Mouse (Mus musculus): ENCODE data around the gene Plcl2.

Gene Plcl2

GRCm38 (mm10) chr17:50677978-50678712 is 168.9 kb downstream of the Plcl2 start:
- WGBS, result 47% methylated on average over 10 of the region's 10 CpGs

GRCm38 (mm10) chr17:50678748-50679147 is 169.5 kb downstream of the Plcl2 start:
- WGBS, result 39% methylated on average over 2 of the region's 2 CpGs

GRCm38 (mm10) chr17:50679613-50680534 is 170.7 kb downstream of the Plcl2 start:
- 77% methylated on average over 12 of the region's 12 CpGs for WGBS

- WGBS, result 67% methylated on average over 3 of the region's 3 CpGs
Measured at GRCm38 (mm10) chr17:50682696-50683095, 173.5 kb downstream of the Plcl2 start.

GRCm38 (mm10) chr17:50684960-50685645 is 175.9 kb downstream of the Plcl2 start:
- 84% methylated on average over 7 of the region's 7 CpGs for WGBS

- WGBS, result 79% methylated on average over 10 of the region's 10 CpGs
Measured at GRCm38 (mm10) chr17:50687670-50688069, 178.5 kb downstream of the Plcl2 start.

- WGBS, result 72% methylated on average over 6 of the region's 6 CpGs
Measured at GRCm38 (mm10) chr17:50688135-50688534, 178.9 kb downstream of the Plcl2 start.

GRCm38 (mm10) chr17:50698410-50698809 is 189.2 kb downstream of the Plcl2 start:
- WGBS, result 2% methylated on average over 39 of the region's 39 CpGs

- 72% methylated on average over 7 of the region's 7 CpGs for WGBS
Measured at GRCm38 (mm10) chr17:50710497-50711222, 201.5 kb downstream of the Plcl2 start.

- WGBS, result 81% methylated on average over 5 of the region's 5 CpGs
Measured at GRCm38 (mm10) chr17:50717586-50717985, 208.4 kb downstream of the Plcl2 start.

GRCm38 (mm10) chr17:50724376-50724775 is 215.2 kb downstream of the Plcl2 start:
- 82% methylated on average over 2 of the region's 2 CpGs for WGBS

- 88% methylated on average over 2 of the region's 2 CpGs for WGBS
Measured at GRCm38 (mm10) chr17:50726265-50726664, 217.1 kb downstream of the Plcl2 start.

GRCm38 (mm10) chr17:50729031-50729430 is 219.8 kb downstream of the Plcl2 start:
- 95% methylated on average over 2 of the region's 2 CpGs for WGBS

GRCm38 (mm10) chr17:50729577-50729976 is 220.4 kb downstream of the Plcl2 start:
- 74% methylated on average over 6 of the region's 6 CpGs for WGBS

- 88% methylated on average over 2 of the region's 2 CpGs for WGBS
Measured at GRCm38 (mm10) chr17:50730896-50731295, 221.7 kb downstream of the Plcl2 start.

GRCm38 (mm10) chr17:50731876-50732275 is 222.7 kb downstream of the Plcl2 start:
- WGBS, result 92% methylated on average over 5 of the region's 5 CpGs

- WGBS, result 92% methylated on average over 7 of the region's 7 CpGs
Measured at GRCm38 (mm10) chr17:50733390-50733789, 224.2 kb downstream of the Plcl2 start.

- WGBS, result 87% methylated on average over 6 of the region's 6 CpGs
Measured at GRCm38 (mm10) chr17:50734781-50735180, 225.6 kb downstream of the Plcl2 start.

- 76% methylated on average over 4 of the region's 4 CpGs for WGBS
Measured at GRCm38 (mm10) chr17:50735382-50735954, 226.3 kb downstream of the Plcl2 start.

- 41% methylated on average over 8 of the region's 8 CpGs for WGBS
Measured at GRCm38 (mm10) chr17:50735955-50736533, 226.8 kb downstream of the Plcl2 start.

GRCm38 (mm10) chr17:50737068-50737467 is 227.9 kb downstream of the Plcl2 start:
- WGBS, result 48% methylated on average over 2 of the region's 2 CpGs
